Mouse (Mus musculus) bone marrow, adult 2 months (tissue): ENCODE measurements at regions not wholly inside any gene's neighbourhood (a gene's known extent, or its start where the extent isn't known, plus 50 kb on each side); places are given as distances from the start of the nearest gene placed in this dataset.

ENCODE experiments used
- H3K27ac ChIP-seq: fragments of 200-500 bp; 2 replicates; pipeline ENCODE4 v1.5.1; 2012; ENCODE audit warnings: low read depth, mild to moderate bottlenecking, control low read depth, inconsistent platforms, low read length; ENCODE audit not compliant: control insufficient read depth, poor library complexity, insufficient read depth
- H3K4me1 ChIP-seq: fragments of 200-500 bp; 2 replicates; pipeline ENCODE4 v1.6.1; 2011; ENCODE audit warnings: low read length; ENCODE audit not compliant: control insufficient read depth, insufficient read depth
- H3K4me3 ChIP-seq: fragments of 200-500 bp; replicated peaks from 2 replicates; pipeline ENCODE3; 2011; ENCODE audit warnings: mild to moderate bottlenecking, low read depth, low read length, control low read depth; ENCODE audit not compliant: control insufficient read depth
- CTCF ChIP-seq: fragments of 200-500 bp; IDR thresholded peaks from 2 replicates; pipeline ENCODE4 v1.5.1; 2011; ENCODE audit warnings: low read length, control low read depth; ENCODE audit not compliant: control insufficient read depth, insufficient read depth
- POLR2A ChIP-seq: fragments of 200-500 bp; IDR thresholded peaks from 2 replicates; pipeline ENCODE4 v1.6.1; 2011; ENCODE audit warnings: low read depth, mild to moderate bottlenecking, control low read depth, low read length, borderline replicate concordance; ENCODE audit not compliant: control insufficient read depth
- WGBS: fragments of 180-500 bp; shearing (Covaris S2); methylation state at CpG from one replicate; pipeline ENCODE4 v1.1.7; 2018; 5-methylcytosine and 5-hydroxymethylcytosine counted together

GRCm38 (mm10) chr1:88945868-88946267 lies 124.3 kb upstream of the Sh3bp4 start:
- Histone ChIP-seq H3K27ac (no peak overlapping the region), H3K4me1 (no peaks in the 10 kb centered on the region), H3K4me3 (no peak overlapping the region)
- 83% methylated on average over 10 of the region's 10 CpGs for WGBS
- TF ChIP-seq CTCF: no peak
- TF ChIP-seq POLR2A: no peak

GRCm38 (mm10) chr1:88946374-88946773 lies 123.8 kb upstream of the Sh3bp4 start:
- H3K4me1 ChIP-seq: no peaks in the 10 kb centered on the region
- no peak for TF ChIP-seq POLR2A
- no peak for TF ChIP-seq CTCF
- no peak overlapping the region for H3K27ac ChIP-seq
- no peak overlapping the region for H3K4me3 ChIP-seq
- WGBS: 83% methylated on average over 8 of the region's 8 CpGs

DNA sequence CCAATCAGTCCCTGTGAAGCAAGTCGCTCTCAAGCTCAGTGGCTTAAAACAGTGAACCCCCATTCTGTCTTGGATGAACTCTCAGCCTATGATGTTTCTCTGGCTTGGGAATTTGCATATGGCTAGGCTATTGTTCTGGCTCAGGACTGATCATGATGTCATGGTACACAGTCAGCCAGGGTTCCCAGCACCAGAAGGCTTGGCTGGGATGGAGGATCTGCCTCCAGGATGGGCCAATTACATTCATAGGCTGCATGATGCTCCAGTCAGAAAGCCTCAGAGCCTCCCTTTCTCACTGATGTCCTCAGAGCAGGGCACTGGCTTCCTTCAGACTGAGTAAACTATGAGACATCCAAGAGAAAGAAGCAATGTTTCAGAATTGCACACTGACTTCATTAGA lies 120.3 kb upstream of the Sh3bp4 start:
- TF ChIP-seq POLR2A: no peak
- TF ChIP-seq CTCF: no peak
- Histone ChIP-seq H3K4me3 (no peak overlapping the region), H3K4me1 (no peaks in the 10 kb centered on the region), H3K27ac (no peak overlapping the region)
- WGBS: 70% methylated on average over 1 of the region's 1 CpGs

DNA sequence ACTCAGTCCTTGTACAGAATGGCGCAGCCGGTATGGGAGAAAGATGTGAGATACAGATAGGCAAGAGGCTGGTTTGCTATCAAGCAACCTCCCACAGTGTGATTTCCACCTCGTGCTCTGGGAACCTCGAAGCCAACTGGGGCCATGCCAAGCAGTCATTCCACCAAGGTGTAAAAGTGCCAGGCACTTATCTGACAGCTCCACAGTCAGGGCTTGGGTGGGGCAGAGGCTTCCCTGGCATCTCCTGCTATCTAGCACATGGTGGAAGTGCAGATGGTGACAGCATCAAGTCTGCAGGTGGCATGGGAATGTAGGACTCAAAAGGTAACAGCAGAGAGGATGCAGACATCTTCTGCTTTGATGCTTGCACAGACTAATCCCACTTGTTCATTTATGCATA lies 116.7 kb upstream of the Sh3bp4 start:
- H3K4me1 ChIP-seq: no peaks in the 10 kb centered on the region
- no peak overlapping the region for H3K27ac ChIP-seq
- TF ChIP-seq POLR2A: no peak
- 70% methylated on average over 4 of the region's 4 CpGs for WGBS
- no peak overlapping the region for H3K4me3 ChIP-seq

- no peak overlapping the region for H3K27ac ChIP-seq
- WGBS: 86% methylated on average over 5 of the region's 5 CpGs
- H3K4me3 ChIP-seq: no peak overlapping the region
- no peaks in the 10 kb centered on the region for H3K4me1 ChIP-seq
- TF ChIP-seq POLR2A (no peak), CTCF (no peak)
Observed at GRCm38 (mm10) chr1:88954784-88955183, 115.4 kb upstream of the Sh3bp4 start.

GRCm38 (mm10) chr1:88957061-88957460 lies 113.2 kb upstream of the Sh3bp4 start:
- 78% methylated on average over 5 of the region's 5 CpGs for WGBS
- no peaks in the 10 kb centered on the region for H3K4me1 ChIP-seq
- no peak overlapping the region for H3K4me3 ChIP-seq
- TF ChIP-seq POLR2A (no peak), CTCF (no peak)
- no peak overlapping the region for H3K27ac ChIP-seq

DNA sequence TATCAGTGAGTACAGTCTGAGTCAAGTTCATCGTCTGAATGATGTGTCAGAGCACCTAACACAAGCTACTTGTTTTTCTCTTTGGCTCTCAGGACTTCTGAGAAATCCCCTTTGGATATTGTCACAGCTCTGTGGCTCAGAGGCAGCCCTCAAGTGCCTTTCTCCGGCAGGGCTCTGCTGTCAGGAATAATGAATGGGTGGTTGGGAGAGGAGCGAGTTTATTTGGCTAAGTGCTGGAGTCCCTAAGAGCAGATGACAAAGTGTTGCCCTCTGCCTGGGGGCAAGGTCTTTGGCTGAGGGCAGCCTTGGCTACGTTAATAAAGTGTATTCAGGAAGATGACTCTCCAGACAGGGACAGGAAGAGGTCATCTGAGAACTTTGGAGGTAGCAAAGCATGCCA lies 110.5 kb upstream of the Sh3bp4 start:
- no peak for TF ChIP-seq POLR2A
- TF ChIP-seq CTCF: no peak
- Histone ChIP-seq H3K4me3 (no peak overlapping the region), H3K4me1 (no peaks in the 10 kb centered on the region), H3K27ac (no peak overlapping the region)
- 63% methylated on average over 4 of the region's 4 CpGs for WGBS

GRCm38 (mm10) chr1:88960142-88960541 lies 110.1 kb upstream of the Sh3bp4 start:
- TF ChIP-seq POLR2A: no peak
- no peak for TF ChIP-seq CTCF
- Histone ChIP-seq H3K4me3 (no peak overlapping the region), H3K4me1 (no peaks in the 10 kb centered on the region), H3K27ac (no peak overlapping the region)
- 89% methylated on average over 11 of the region's 11 CpGs for WGBS

DNA sequence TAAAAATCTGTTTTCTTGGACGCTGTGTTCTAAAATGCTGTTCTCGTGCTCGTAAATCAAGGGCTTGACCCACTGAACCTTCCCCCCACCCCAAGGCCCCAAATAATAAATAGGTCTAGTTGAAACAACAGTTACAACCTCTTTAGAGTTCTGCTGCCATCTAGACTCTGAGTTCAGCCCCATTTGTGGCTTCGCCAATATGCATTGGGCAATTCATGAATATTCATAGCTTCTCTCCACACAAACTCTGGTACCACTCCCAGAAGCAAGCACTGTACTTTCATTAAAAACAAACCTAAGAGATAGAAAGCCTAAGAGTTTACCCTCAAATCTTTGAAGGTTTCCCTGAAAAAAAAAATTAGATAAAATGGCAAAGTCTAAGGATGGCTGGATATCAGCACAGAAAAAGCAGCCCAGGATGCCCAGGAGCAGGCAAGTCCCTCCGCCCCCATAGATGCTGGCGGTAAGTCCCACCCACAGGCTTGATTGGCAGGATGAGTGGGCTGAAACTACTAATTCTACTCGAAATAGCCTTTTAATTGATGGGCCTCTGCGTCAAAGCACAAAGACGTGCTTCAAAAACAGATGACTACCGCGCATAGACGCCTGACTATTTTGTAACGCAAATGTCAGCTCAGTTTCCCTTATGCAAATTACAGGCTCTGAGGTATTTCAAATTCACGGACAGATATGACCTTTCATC lies 106.0 kb upstream of the Sh3bp4 start:
- TF ChIP-seq POLR2A (no peak), CTCF (no peak)
- WGBS: 90% methylated on average over 14 of the region's 14 CpGs
- Histone ChIP-seq H3K4me3 (no peak overlapping the region), H3K27ac (no peak overlapping the region), H3K4me1 (no peaks in the 10 kb centered on the region)
